Mouse (Mus musculus): ENCODE results near the gene Sept9.

Gene Sept9

DNA sequence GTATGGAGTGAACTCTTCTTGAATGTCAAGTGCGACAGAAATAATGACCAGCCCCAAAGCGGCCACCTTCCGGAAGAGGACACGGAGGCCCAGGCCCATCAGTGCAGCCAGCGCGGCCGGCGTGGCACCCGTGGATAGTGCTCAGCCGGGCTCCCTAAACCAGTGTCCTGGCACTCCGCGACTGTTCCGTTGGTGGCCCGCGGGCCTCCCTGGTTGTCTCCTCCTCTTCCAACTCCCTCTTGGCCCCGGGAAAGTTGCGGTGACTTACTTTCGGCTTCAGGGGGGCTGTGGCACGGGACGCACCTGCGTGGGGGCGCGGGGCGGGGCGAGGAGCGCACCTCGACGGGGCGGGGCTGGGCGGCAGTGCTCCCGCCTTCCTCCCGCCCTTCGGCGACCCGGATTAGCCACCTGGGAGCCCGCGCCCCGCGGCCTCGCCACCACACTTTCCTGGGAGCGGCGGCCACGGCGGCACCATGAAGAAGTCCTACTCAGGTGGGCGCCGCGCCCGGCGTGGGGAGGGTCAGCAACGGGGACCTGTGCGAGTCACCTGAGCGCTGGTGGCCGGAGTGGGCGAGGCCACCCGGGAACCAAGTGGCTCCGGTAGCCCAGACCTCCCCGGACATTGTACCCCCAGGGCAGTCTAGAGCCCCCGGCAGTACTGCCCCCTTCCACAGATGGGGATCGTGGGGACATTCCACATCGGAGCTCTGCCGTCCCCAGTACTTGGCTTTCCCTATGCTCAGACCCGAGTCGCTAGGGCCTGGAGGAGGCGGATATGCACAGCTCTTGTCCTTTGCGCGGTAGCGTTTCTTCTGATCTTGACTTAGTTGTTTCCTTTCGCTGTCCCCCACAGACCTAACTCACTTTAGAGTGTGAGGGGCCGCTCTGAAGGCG lies at the start of gene Sept9:
Gene Sept9, plus strand, starts transcription at position 380 of the 894 bp plus-strand sequence.
- DNase-seq, result peak; percentile 58

- no peak for DNase-seq
Measured at GRCm38 (mm10) chr11:117150467-117150966, 48.9 kb upstream of the Sept9 start.

- DNase-seq, result no peak
Measured at GRCm38 (mm10) chr11:117151461-117151860, 48.0 kb upstream of the Sept9 start.

DNA sequence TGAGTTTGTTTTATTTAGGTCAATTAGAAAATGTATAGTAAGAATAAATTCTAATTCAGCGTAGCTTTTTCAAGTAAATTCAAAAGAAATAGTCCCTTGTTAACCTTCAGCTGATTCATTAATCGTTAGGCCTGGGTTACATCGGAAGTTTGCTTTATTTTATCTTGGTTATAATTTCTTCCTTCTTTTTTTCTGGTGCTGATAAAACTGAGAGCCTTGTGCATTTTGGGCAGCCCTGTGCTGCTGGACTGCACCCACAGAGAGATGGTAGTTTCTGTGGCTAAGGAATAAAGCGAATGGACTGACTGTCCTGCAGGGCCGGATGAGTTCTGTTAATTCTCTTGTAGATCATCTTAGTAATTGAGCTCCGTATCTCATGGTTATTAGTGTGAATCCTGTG lies 46.9 kb upstream of the Sept9 start:
- no peak for DNase-seq

DNA sequence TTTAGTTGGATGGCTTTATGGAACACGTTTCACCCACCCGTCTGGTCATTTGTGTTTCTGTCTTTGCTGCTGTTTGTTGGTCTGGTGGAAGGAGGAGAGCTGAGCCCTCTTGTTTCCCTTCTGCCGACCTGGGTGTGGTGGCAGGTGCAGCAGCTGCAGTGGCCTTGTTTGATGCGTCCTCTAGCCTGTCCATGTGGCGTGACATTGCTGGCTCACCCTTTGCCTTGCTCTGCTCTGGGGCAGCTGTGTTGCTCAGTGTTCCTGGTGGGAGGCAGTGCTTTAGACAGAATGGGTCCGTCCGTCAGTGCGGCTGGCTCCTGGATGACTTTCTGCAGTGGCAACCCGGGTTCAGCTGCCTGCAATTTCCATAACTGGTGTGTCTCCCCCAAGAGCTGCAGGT lies 45.9 kb upstream of the Sept9 start:
- no peak for DNase-seq

- DNase-seq, result no peak
Measured at GRCm38 (mm10) chr11:117154088-117154815, 45.2 kb upstream of the Sept9 start.

- no peak for DNase-seq
Measured at GRCm38 (mm10) chr11:117156725-117157124, 42.7 kb upstream of the Sept9 start.

- DNase-seq, result peak; percentile 56
Measured at GRCm38 (mm10) chr11:117158343-117158742, 41.1 kb upstream of the Sept9 start.

GRCm38 (mm10) chr11:117159257-117159945 lies 40.1 kb upstream of the Sept9 start:
- DNase-seq, result peak; percentile 47

GRCm38 (mm10) chr11:117159946-117160307 lies 39.5 kb upstream of the Sept9 start:
- DNase-seq, result no peak

DNA sequence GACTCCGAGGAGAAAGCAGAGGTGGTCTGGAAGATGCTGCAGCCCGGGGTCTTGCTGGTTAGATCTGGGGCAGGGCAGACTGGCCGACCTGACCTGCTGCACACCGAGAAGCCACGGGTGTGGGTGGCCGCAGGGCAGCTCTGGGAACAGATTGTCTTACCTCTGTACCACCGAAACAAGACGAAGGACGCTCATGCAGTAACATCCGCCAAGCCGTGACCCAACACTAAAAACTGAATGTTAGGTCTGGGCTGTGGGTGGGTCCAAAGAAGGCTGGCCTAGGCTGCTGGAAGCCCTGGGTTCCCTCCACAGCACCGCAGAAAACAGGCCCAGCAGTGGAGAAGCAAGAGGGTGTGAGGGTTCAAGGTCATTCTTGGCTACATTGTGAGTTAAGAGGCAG lies 38.7 kb upstream of the Sept9 start:
- DNase-seq, result no peak

GRCm38 (mm10) chr11:117161574-117161973 lies 37.9 kb upstream of the Sept9 start:
- no peak for DNase-seq

DNA sequence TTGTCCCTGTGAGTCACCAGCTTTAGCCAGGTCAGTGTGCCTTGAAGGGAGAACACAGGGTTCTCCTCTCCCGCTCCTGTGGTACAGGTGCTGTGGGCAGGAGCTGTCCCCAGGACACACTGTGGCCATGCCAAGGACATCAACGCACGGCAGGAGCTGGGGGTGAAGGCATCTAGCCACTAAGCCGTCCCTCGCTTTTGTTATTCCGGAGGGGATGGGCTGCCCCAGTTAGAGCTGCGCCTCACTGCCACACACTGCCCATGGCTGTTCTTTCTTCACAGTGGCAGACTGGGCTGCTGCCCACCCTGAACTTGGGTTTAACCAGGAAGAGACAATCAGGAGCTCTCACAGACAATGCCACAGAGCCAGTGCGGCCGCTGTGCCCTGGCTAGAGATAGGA lies 36.4 kb upstream of the Sept9 start:
- no peak for DNase-seq

- no peak for DNase-seq
Measured at GRCm38 (mm10) chr11:117163771-117164170, 35.7 kb upstream of the Sept9 start.

GRCm38 (mm10) chr11:117168278-117169087 lies 31.0 kb upstream of the Sept9 start:
- DNase-seq, result no peak

GRCm38 (mm10) chr11:117169088-117169635 lies 30.3 kb upstream of the Sept9 start:
- no peak for DNase-seq

- DNase-seq, result no peak
Measured at GRCm38 (mm10) chr11:117169801-117170565, 29.5 kb upstream of the Sept9 start.

- no peak for DNase-seq
Measured at GRCm38 (mm10) chr11:117174098-117174892, 25.2 kb upstream of the Sept9 start.

DNA sequence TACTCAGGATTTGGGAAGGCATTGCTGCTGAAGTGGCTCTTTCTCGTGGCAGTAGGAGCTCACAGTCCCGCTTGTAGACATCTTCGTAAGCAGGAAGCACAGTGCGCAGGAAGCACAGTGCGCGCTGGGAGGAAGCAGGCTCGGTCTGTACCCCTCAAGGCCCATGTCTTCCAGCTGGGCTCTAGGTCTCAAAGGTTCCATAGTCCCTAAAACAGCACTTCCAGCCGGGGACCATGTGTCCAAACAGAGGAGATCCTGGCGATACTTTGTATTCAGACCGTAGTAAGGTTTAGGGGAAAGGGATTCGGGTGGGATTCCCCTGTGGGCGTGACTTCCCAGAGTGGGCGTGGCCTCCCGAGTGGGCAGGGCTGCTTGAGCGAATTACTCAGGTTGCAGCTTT lies 24.5 kb upstream of the Sept9 start:
- peak; percentile 56 for DNase-seq

GRCm38 (mm10) chr11:117175472-117175871 lies 24.0 kb upstream of the Sept9 start:
- DNase-seq, result no peak

Measured in lung, postnatal 36 days (tissue).